Comparison of ENCODE assay signal across 13 mouse cellular contexts in the genomic region with DNA sequence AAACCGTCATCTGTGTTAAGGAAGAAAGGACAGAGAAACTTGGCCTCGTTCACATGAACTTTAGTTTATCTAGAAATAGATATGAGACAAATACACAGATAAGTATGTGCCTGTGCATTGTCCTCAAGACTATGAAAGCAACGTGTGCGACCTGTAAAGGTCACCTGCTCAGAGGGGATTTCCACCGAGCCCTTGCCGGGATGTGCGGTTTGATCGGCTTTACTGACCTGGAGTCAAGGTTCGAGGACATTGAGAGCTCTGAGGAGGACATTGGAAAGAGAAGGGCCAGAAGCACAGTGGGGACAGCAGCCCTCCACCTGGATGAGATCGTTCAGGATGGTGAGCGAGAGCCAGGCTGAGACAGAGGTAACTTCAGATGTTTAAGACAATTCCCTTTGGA.
DNase-seq lines count a peak whose midpoint lies in the region; ATAC-seq lines count a peak whose summit lies in the region.
"Had no signal": no experiment of that assay in that cellular context is flagged by ENCODE, and none has a peak within 500 bp of the region (broad histone marks: within the 10 kb centered on the region; RNA-seq: fewer than 3 reads in every experiment).

No protein-coding gene starts in this region.

- H3K27ac ChIP-seq in forebrain, embryonic 13.5 days: 0 out of 2 replicates have a peak overlapping the region, but pooled peaks have one; percentile 74
- H3K27ac ChIP-seq in forebrain, embryonic 16.5 days (ENCODE audit: low read length): no peak overlapping the region
- H3K27ac ChIP-seq in kidney, embryonic 16.5 days (ENCODE audit: low read length): peak overlapping the region; percentile 89; the same call in 1 of the 2 replicates

- no peaks in the 10 kb centered on the region for H3K36me3 ChIP-seq in forebrain, embryonic 13.5 days (ENCODE audit: poor library complexity, severe bottlenecking)
- no peaks in the 10 kb centered on the region for H3K36me3 ChIP-seq in forebrain, embryonic 16.5 days (ENCODE audit: control insufficient read depth, insufficient read depth)
- no peaks in the 10 kb centered on the region for H3K36me3 ChIP-seq in kidney, embryonic 16.5 days (ENCODE audit: insufficient read depth, low read length)

- no peak overlapping the region for H3K9ac ChIP-seq in forebrain, embryonic 13.5 days
- H3K9ac ChIP-seq in forebrain, embryonic 16.5 days (replicated peaks; ENCODE audit: low read depth, low read length): no peak overlapping the region
- no peak overlapping the region for H3K9ac ChIP-seq in kidney, embryonic 16.5 days (replicated peaks; ENCODE audit: low read length)

- 78% methylated on average over 11 of the region's 11 CpGs for whole genome bisulfite sequencing in forebrain, embryonic 13.5 days
- WGBS in forebrain, embryonic 16.5 days: 81% methylated on average over 11 of the region's 11 CpGs
- 81% methylated on average over 11 of the region's 11 CpGs for WGBS in kidney, embryonic 16.5 days

- H3K27me3 ChIP-seq in forebrain, embryonic 13.5 days: no peaks in the 10 kb centered on the region
- H3K27me3 ChIP-seq in forebrain, embryonic 16.5 days (replicated peaks; ENCODE audit: control insufficient read depth, insufficient read depth, low read length): no peaks in the 10 kb centered on the region
- no peaks in the 10 kb centered on the region for H3K27me3 ChIP-seq in kidney, embryonic 16.5 days (ENCODE audit: insufficient read depth, low read length)

- H3K4me3 ChIP-seq in forebrain, embryonic 13.5 days: no peak overlapping the region
- no peak overlapping the region for H3K4me3 ChIP-seq in forebrain, embryonic 16.5 days (replicated peaks; ENCODE audit: low read length)
- H3K4me3 ChIP-seq in kidney, embryonic 16.5 days (ENCODE audit: low read length): no peak overlapping the region
- H3K4me3 ChIP-seq: gastrocnemius, adult 2 months had no signal

- H3K9me3 ChIP-seq in forebrain, embryonic 13.5 days (replicated peaks): no peaks in the 10 kb centered on the region
- no peaks in the 10 kb centered on the region for H3K9me3 ChIP-seq in forebrain, embryonic 16.5 days (ENCODE audit: control insufficient read depth, low read length)
- peaks cover 3% of the 10 kb centered on the region; the same call in 1 of the 2 replicates for H3K9me3 ChIP-seq in kidney, embryonic 16.5 days (ENCODE audit: low read length)

- H3K4me2 ChIP-seq in forebrain, embryonic 13.5 days: no peak overlapping the region
- H3K4me2 ChIP-seq in forebrain, embryonic 16.5 days (ENCODE audit: low read length): no peak overlapping the region
- H3K4me2 ChIP-seq in kidney, embryonic 16.5 days (replicated peaks; ENCODE audit: low read depth, low read length): no peak overlapping the region

- no peak for ATAC-seq in forebrain, embryonic 13.5 days
- no peak for ATAC-seq in forebrain, embryonic 16.5 days
- no peak for ATAC-seq in kidney, embryonic 16.5 days (ENCODE audit: low FRiP score, low TSS enrichment)
- ATAC-seq in frontal cortex, adult (ENCODE audit: low TSS enrichment): no peak

- DNase-seq in kidney, adult 18-20 months: no peak
- peak; percentile 52 for DNase-seq in CD4-positive, CD25-positive, alpha-beta regulatory T cell, adult 2 months (ENCODE audit: low read depth, low spot score)
- peak; percentile 55 for DNase-seq in induced T-regulatory cell, adult 2 months (ENCODE audit: low read depth)
- DNase-seq in cerebellum, postnatal 25 days: no peak
- DNase-seq: cerebellum, postnatal 10 days; gastrocnemius, adult 2 months; kidney, postnatal 10 days; spleen, adult 18-20 months; thymus, postnatal 36 days had no signal

- peaks cover 21% of the 10 kb centered on the region for H3K4me1 ChIP-seq in forebrain, embryonic 13.5 days
- H3K4me1 ChIP-seq in forebrain, embryonic 16.5 days (replicated peaks; ENCODE audit: control insufficient read depth, insufficient read depth, low read length): no peaks in the 10 kb centered on the region
- peaks cover 52% of the 10 kb centered on the region for H3K4me1 ChIP-seq in kidney, embryonic 16.5 days (ENCODE audit: insufficient read depth, low read length)

Comparison
In these comparisons a context has a peak if more than half of its experiments do, and no peak if none do; other contexts are left out.
1. DNase-seq: peak in CD4-positive, CD25-positive, alpha-beta regulatory T cell, adult 2 months (single experiment) and induced T-regulatory cell, adult 2 months (single experiment); none in kidney, adult 18-20 months (single experiment) and cerebellum, postnatal 25 days (0 of 2).